Mouse (Mus musculus) layer of hippocampus, adult 2 months (tissue): Measurements from ENCODE around the gene Dnase2b. TPM values are rescaled to one million over a fixed set of nuclear protein-coding genes. Genes with fewer than 3 reads are reported as not detected.

Source experiments
- DNase-seq, 2 experiments: peaks; one replicate each; pipeline ENCODE4 v3.0.0; 2022; ENCODE audit warnings: low spot score in 2 of 2
- H3K27ac ChIP-seq: fragments of 200-600 bp; 2 replicates; pipeline ENCODE4 v1.8.1; 2022
- H3K4me3 ChIP-seq: fragments of 200-600 bp; 2 replicates; pipeline ENCODE4 v1.8.1; 2022; ENCODE audit warnings: mild to moderate bottlenecking
- CTCF ChIP-seq: fragments of 200-600 bp; conservative IDR thresholded peaks from 2 replicates; pipeline ENCODE4 v1.8.1; 2022; ENCODE audit warnings: antibody characterized with exemption, mild to moderate bottlenecking, moderate library complexity
- total RNA-seq, 2 experiments: library from RNA; stranded (reverse); gene quantifications; 2 replicates each; pipeline ENCODE4 v1.2.3; 2021

Gene Dnase2b
- total RNA-seq, 2 experiments from 2014 or later, result not detected

DNA sequence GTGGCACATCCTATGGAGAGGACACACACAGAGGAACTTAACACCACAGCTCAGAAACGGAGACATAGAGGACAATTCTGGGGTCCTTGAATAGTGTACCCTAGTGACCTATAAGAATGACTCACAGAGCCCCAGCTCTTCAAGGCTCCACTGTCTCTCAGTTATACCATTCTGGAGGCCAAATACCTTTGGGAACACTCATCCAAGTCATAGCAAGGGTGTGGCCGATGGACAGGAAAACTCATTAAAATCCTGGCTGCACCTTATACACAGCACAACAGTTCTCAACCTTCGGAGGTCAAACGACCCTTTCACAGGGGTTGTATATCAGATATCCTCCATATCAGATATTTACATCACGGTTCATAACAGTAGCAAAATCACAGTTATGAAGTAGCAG lies 17.1 kb upstream of the Dnase2b start:
- no peak for TF ChIP-seq CTCF
- Histone ChIP-seq H3K4me3 (no peak overlapping the region), H3K27ac (no peak overlapping the region)
- DNase-seq, result no peak

DNA sequence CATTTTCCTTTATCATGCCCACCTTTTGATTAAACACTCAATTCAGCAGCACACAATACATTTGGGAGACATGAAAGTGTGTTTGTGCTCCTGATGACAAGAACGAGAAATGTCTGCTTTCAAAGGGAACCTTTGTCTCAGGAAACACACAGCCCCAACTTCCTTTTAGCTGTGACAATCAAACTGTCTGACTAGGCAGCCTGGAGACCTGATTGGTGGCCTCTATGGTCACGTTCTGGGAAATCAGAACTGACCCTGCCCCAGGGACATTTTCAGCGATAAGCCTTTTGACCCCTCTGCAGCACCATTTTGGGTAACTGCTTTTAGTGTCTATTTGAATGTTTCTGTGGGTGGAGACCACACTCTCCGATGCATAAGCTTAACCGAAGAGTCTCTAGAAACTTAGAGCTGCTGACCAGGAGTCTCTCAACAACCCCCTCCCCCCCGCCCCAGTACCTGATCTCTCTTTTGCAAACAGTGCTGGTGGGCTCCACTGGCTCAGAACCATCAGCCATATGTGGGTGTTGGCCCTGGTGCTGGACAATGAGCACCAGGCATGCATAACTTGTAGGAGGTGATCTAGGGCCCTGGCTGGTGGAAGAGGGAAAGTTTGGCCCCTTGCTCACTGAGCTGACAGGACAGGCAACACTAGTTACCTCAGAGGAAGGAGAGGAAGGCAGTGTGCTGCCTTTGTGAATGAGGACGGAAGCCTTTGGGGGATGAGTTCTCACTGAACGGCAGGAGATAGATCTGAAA lies 13.0 kb upstream of the Dnase2b start:
- Histone ChIP-seq H3K4me3 (no peak overlapping the region), H3K27ac (no peak overlapping the region)
- DNase-seq, result no peak
- TF ChIP-seq CTCF, result no peak

DNA sequence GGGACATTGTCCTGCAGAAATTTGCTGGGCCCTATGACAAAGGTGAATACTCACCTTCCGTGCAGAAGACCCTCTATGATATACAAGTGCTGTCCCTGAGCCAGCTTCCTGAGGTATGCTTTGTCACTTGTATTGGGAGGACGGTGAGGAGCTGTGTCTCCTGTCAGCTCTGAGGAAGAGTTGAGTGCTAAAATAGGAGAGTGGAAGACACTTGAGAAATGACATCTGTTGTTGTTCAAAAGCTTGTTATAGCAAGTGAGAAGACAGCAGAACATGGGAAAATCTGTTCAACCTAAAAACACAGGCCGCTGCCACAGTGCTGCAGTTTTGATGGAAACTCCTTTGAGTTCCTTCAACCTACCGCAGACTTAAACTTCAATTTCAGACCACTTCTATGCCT lies 10.4 kb upstream of the Dnase2b start:
- no peak overlapping the region for H3K4me3 ChIP-seq
- no peak for TF ChIP-seq CTCF
- H3K27ac ChIP-seq, result no peak overlapping the region
- peak in 1 of 2 experiments; percentile 19 for DNase-seq

DNA sequence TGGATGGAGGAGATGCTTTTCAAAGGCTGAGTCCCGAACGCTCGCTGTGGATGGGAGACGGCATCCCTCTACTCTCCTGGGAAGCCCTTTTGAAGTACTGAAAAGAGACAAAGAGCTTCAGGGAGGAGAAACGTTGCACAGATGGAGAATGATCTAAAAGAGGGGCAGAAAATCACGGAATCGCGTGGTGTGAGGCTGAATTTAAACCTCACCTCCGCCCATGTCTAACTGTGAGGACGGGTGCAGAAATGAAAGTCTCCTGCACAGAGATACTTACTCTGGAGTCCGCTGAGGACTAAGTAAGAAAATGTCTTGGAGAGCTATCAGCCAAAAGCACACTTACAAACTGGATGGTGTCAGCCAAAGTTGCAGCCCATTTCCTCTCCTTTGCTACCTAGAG lies 6.6 kb upstream of the Dnase2b start:
- DNase-seq, result no peak
- H3K4me3 ChIP-seq, result no peak overlapping the region
- no peak overlapping the region for H3K27ac ChIP-seq
- no peak for TF ChIP-seq CTCF

DNA sequence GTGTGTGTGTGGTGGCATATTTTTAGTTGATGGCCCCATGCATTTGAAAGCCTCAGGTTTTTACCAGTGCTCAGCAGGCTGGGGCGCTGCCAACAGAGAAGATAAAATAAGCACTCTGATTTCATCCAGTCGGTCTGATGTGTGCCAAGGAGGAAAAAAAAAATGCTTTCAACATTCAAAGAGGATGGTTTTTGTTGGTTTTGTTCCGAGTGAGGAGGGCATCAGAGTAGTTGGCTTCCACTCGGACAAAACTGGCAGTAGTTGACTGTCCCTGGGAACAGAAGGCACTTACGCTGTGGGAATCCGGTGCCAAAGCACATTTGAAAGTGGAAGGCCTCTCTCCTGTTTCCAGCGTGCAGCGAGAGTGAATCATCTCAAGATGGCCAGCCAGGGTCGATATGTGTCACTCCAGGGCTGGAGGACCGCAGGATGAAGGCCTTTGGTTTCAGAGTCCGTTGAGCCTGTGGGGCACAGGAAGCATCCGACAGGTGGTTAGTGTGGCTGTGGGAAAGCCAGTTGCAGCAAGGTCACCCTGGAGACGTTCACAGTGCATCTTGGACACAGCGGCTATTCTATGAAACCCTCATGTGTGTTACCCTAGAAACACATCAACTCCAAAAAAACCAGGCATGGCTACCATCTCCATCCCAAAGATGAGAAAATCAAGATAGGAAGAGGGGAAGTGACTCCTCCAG lies 5.3 kb upstream of the Dnase2b start:
- Histone ChIP-seq H3K27ac (peak overlapping the region; percentile 82), H3K4me3 (no peak overlapping the region; the same call in 1 of the 2 replicates)
- DNase-seq, result peak; percentile 62 to 80
- no peak for TF ChIP-seq CTCF

DNA sequence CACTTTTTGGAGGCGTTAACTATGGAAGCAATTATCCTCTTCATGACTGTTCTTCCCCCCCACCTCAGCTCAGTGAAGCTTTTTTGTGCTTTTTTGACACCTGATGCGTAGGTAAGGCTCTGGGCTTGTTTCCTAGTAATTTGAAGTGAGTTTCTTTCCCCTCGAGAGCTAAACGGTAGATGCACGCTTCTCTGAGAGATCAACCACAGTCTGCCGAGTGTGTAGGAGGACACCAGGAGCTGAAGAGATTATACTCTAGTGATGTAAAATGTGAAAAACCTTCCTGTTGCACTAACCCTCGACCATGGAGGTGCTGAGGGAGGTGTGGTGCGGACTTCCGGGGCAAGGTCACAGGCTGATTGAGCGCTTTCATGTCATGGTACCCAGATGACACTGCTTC lies 4.7 kb upstream of the Dnase2b start:
- H3K4me3 ChIP-seq, result no peak overlapping the region; the same call in 1 of the 2 replicates
- H3K27ac ChIP-seq, result peak overlapping the region; percentile 82
- no peak for TF ChIP-seq CTCF
- peak; percentile 23 to 41 for DNase-seq

DNA sequence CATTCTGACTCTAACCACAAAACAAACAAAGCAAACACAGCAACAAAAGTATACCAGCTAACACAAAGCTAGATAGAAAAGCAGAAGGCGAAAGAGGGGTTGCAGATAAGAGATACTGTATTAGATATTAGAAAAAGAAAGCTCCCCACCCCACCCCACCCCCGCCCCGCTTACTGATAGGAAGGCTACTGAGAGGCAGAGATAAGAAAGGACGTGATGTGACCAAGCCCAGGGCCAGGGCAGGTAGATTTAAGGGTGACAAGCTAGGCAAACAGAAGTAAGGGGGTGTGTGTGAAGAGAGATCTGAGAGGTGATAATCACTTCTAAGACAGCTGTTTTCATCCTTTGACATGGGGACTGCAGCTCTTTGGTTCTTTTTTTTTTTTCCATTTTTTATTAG lies 3.0 kb upstream of the Dnase2b start:
- no peak for TF ChIP-seq CTCF
- no peak overlapping the region for H3K4me3 ChIP-seq
- DNase-seq, result no peak
- H3K27ac ChIP-seq, result no peak overlapping the region

DNA sequence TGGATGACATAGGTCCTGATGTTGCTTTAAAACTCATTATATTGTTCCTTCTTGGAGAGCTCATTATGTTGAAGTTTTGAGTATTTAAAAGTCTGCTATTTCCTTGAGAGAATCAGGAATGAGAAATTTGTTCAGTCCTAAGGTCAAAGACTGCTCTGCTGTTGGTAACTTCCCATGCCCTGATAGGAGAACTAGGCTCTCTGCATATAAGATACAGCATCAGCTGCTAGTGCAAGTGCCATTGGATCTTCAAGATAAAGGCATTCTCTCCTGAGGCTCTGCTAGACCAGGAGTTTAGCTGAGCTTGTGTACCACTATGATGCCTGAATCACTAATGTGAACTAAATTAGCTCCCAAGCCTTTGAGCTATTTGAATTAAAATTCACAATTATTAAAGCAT lies 2.5 kb upstream of the Dnase2b start:
- H3K27ac ChIP-seq, result no peak overlapping the region
- no peak for DNase-seq
- no peak overlapping the region for H3K4me3 ChIP-seq
- TF ChIP-seq CTCF, result no peak

DNA sequence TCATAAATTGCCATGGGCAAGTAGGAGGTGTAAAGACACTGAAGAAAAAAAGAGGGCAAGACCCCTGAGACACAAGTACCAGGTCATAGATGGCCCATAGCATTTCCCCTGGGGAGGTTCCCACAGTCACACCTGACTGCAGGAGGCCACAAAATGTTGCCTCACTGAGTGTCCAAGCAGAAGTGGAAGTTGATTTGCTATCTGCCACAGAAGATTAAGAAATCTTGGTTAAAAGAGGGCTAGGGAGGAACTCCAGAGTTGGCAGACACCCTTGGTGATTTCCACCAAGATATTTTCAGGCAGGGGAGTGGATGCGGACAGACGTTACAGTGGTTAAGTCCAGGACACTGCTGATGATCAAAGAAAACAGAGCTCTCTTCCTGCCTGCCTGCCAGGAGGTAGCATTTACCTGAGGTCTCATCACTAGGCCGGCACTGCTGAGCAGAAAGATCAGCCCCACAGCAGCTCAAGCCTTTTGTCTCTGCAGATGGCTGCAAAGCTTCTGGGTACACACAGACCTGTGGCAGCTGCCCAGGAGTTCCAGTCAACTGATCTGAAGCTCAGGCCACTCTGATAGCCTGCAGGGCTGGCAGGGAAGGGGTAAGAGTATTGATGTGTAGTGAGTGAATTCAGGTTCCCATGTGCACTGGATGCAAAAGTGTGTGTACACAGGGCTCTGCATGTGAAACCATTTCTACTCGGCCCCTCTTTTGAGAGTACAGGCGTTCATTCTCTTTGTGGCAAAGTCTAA lies 1.3 kb upstream of the Dnase2b start:
- no peak for TF ChIP-seq CTCF
- DNase-seq, result no peak
- H3K4me3 ChIP-seq, result no peak overlapping the region
- no peak overlapping the region for H3K27ac ChIP-seq

DNA sequence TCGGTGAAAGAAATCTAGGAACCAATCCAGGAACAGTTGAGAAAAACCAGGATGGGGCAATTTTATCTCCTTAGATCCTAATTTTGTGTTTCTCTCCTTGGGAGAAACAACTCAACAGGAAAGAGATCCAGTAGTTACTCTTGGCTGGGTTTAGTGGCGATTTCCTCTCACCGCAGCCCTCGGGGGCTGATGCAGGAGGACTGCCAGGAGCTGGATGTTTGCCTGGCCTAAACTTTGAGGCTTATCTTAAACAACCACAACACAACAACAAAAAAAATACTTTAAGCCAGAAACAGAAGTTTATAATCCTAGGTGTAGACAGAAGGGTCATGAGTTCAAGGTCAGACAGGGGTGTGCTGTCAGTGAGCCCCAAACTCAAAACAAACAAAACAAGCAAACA lies 3.6 kb downstream of the Dnase2b start:
- TF ChIP-seq CTCF, result no peak
- Histone ChIP-seq H3K27ac (no peak overlapping the region), H3K4me3 (no peak overlapping the region)
- DNase-seq, result no peak

DNA sequence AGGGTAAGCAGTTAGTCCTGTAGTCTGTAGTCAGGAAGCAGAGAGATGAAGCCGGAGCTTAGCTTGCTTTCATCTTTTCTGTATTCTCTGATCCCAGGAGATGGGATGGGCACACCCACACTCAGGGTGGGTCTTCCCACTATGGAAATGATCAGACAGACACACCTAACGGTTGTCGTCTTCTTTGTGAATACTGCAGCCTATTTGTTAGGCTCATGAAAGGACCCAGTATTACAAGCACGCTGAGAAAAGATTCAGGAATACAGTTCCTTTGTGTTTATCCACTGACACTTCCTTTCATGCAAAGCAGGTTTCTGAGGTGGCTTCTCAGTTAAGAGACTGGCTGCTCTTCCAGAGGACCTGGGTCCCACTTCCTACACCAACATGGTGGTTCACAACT lies 4.1 kb downstream of the Dnase2b start:
- no peak overlapping the region for H3K27ac ChIP-seq
- DNase-seq, result no peak
- no peak overlapping the region for H3K4me3 ChIP-seq
- TF ChIP-seq CTCF, result no peak

DNA sequence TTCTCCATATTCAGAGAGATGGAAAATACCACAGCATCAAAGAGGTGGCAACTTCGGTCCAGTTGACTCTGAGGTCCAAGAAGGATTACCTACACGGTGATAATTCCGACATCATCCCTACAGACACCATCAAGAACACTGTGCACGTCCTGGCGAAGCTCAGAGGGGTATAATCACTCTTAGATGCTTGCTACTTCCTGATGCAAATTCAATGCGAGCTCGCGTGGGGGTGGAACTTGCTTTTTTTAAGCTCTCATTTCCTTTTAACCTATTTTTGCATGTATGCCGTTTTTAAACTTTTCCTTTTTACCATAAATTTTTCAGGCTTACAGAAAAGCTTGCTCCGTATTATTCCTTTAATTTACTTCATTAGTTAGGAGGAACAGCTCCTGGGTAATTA lies 5.1 kb downstream of the Dnase2b start:
- DNase-seq, result peak in 1 of 2 experiments; percentile 4
- H3K4me3 ChIP-seq, result no peak overlapping the region
- TF ChIP-seq CTCF, result no peak
- H3K27ac ChIP-seq, result no peak overlapping the region

DNA sequence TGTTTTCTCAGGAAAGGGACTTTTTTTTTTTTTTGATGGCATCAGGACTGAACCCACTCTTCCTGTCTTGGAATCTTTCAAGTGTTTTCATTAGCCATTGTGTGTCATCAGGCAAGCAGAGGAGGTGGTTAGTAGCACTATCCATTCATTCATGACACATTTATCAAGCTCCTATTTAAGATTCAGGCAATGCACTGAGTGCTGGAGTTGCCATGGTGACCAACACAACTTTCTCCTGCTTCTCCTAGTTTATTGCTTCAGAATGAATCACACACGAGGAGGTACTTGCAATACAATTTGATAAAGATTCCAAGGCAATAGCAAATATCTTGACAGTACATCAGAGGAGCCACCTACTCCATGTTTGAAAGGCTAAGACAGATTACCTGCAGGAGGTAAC lies 8.0 kb downstream of the Dnase2b start:
- Histone ChIP-seq H3K4me3 (no peak overlapping the region), H3K27ac (no peak overlapping the region)
- no peak for TF ChIP-seq CTCF
- DNase-seq, result peak in 1 of 2 experiments; percentile 78
